Mouse (Mus musculus): ENCODE results near the gene Rnf151.

Rnf151 gene

DNA sequence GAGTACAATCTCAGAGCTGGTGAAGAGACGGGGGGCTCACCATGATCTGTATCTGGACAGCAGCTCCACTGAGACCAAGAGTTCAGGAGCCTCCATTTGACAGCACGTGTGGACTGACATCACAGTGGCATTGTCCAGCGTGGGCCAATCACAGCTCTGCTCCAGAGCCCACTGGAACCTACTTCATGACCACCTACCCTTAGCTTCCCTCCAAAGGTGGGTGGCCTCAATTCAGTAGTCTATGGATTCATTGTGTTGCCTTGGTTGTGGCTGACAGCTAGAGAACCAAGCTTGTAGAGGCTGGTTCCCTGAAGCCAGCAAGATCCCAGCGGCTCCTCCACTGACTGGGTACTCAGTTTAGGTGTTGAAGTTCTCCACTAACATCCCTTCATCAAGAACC is at the start of gene Rnf151, which contains the start of gene Rps2:
Gene Rnf151 (minus strand): TSS at position 121 of the 400 bp plus-strand sequence.
Gene Rps2 (plus strand): TSS at position 174 of the 400 bp plus-strand sequence.
- no peak for DNase-seq (ENCODE audit: low read depth, low spot score)

DNA sequence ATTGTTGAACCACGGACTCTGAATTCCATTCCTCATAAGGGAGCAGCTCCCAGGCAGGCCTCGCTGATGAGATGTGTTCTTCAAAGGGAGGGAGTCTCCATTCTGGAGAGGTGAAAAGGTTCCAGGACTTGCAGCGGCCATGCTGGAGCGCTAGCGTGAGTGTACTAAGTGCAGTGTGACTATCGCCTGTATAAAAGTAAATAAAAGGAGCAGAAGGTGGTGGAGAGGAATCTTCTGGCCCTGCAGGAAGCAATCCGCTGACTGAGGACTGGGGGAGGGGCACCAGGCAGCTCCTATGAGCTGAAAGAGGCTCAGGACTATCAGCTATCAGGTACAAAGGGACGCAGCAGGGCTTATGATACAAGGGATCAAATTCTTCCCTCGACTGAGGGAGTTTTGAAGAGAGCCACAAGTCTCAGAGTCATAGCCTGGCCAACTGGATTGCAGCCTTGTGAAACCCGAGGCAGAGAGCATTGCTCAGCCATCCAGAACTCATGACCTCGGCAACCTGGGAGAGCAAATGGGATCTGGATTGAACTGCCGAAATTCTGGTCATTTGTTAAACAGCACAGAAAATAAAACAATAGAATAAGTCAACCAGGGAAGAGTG is 48.5 kb upstream of the Rnf151 start:
- no peak for DNase-seq (ENCODE audit: low read depth, low spot score)

DNA sequence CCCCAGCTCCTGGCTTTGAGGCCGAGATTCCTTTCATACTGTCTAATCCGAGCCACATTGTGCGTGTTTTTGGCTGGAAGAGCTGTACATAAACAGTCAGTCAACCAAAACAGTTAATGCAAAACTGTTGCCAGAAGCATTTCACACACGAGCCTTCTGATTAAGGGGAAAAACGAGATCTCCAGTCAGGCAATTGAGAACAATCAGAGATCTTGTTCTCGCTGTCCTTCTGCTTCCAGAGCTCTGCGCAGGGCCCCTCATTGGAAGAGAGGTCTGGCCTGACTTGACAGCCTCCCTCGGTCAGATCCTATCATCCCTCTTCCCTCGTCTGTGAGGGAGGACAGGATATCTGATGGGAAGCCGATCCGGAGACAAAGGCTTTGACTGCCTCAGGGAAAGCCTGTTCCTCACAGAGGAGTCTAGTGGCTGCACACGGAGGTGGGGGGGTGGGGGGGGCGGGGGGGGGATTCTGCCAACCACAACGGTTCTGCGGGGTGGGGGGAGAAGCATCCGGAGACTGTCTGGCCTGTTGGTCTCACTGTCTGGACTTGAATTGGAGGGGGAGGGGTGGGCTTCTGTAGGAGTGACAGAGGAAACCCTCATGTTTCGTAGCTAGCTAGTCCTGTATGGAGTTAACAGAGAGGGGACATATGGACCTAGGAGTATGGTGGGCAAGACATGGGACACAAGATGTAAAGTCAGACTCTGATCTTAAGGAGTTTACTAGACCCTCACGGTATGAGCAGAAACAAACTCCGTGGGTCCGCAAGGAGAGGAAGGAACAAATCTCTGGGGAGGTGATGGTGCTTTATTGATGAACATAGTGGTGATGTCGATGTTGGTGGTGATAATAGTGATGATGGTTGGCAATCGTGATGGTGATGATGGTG is 47.4 kb upstream of the Rnf151 start:
- no peak for DNase-seq (ENCODE audit: low read depth, low spot score)

DNA sequence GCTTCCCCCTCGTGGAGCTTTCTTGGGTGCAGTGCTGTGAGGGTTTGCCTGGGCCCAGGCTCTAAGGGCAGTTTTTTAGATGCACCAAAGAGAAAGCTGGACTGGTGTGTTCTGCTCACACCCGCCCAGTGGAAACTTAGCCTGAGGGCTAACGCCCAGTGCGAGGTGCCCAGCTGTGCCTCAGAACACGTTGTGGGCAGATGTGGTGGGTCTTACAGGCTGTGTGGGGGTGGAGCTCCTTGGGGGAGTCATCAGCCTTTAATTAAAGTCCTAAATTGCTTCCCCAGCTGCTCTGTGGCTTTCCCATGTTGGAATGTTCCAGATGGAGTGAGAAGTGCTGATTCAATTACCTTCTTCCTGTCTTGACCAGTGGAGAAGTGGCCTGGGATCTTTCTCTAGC is 43.3 kb upstream of the Rnf151 start:
- no peak for DNase-seq (ENCODE audit: low read depth, low spot score)

DNA sequence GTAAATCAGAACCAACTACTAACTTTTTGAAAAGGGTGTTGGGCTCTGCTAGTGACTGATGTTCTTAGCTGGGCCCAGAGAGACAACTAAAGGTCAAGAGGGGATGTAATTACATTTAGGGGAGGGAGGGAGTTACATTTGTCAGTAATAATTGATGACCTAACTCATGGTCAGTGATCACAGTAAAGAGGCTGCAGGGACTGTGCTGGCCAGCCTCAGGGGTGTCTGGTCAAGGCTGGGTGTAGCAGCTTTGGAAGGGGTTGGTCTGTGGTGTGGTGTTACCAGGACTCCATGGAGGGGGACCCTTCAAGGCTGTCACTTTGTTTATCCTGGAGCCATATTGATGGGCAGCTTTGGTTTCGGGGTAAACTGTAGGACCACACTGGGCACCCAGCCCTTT is 39.5 kb upstream of the Rnf151 start:
- DNase-seq (ENCODE audit: low read depth, low spot score), result no peak

DNA sequence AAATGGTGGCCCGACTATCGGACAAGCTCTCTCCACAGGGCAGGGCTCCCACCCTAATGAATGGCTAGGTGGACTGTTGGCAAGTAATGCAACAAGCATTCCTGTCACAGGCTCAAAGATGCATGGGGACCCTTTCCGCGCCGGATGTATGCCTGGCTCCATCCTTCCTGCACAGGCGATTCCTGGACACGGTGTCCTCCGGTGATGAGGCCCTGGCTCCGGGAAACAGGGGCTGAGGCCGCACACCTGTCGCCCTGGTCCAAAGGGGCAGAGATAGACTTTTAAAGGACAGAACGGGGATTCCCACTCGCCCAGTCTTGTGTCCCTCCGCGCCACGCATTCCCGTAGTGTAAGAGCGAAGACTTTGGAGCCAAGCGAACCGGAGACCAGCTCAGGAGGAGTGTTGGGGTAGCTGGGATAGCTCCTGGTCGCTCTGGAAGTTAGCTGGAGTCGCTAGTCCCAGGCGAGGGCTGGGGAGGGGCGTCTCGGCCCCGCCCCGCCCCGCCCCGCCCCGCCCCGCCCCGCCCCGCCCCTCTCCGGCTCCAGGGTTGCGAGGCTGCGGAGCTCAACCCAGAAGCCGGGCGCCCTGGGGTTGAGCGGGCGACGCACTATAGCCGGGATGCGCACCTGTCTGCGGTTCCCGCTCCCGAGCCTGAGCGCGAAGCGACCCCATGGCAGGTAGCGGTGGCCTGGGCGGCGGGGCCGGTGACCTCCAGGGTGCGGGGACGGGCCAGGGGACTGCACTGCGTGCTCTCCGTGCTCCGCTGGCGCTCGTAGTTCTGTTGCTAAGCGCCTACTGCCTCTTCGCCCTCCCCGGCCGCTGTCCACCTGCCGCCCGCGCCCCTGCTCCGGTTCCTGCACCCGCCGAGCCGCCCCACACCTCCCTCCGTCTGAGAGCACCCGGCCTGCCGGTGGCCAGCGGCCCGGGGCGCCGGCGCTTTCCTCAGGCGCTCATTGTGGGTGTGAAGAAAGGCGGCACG is 34.8 kb upstream of the Rnf151 start, which contains the start of gene Hs3st6:
Gene Hs3st6 (plus strand): TSS at position 574 of the 980 bp plus-strand sequence.
- DNase-seq (ENCODE audit: low read depth, low spot score), result no peak

DNA sequence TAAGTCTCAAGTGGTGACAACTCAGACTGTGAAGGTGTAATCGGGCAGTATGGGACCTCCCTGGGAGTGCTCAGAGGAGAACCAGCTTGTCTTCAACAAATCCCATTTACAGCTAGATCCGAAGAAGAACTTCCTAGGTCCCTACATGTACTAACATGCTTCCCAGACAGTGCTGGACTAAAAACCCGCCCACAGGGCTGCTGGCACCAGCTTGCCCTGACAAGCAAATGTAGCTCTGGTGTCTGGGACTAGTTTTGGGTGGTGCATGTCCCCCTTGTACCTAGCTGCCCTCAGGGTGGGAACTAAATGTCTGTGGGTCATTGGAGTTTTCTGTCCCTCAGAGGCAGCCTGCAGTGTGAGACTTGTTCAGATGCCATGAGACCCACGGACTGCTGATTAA is 33.7 kb upstream of the Rnf151 start:
- no peak for DNase-seq (ENCODE audit: low read depth, low spot score)

DNA sequence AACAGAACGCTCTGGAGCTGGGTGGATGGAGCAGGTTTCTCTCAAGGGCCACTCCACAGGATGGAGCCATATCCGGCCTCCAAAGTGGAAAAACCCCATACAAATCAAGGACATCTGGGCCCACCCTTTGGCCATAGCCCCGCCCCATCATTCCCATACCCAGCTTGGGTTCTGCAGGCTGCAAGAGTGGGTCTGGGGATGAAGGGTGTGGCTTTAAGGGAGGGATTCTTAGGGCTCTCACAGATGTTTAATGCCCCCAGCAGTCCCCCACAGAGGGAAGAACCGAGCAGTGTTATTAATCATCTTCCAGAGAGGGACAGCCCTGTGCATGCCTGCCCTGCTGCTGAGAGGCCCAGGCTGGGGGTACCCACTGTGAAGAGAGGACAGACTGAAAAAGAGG is 29.1 kb upstream of the Rnf151 start:
- no peak for DNase-seq (ENCODE audit: low read depth, low spot score)

DNA sequence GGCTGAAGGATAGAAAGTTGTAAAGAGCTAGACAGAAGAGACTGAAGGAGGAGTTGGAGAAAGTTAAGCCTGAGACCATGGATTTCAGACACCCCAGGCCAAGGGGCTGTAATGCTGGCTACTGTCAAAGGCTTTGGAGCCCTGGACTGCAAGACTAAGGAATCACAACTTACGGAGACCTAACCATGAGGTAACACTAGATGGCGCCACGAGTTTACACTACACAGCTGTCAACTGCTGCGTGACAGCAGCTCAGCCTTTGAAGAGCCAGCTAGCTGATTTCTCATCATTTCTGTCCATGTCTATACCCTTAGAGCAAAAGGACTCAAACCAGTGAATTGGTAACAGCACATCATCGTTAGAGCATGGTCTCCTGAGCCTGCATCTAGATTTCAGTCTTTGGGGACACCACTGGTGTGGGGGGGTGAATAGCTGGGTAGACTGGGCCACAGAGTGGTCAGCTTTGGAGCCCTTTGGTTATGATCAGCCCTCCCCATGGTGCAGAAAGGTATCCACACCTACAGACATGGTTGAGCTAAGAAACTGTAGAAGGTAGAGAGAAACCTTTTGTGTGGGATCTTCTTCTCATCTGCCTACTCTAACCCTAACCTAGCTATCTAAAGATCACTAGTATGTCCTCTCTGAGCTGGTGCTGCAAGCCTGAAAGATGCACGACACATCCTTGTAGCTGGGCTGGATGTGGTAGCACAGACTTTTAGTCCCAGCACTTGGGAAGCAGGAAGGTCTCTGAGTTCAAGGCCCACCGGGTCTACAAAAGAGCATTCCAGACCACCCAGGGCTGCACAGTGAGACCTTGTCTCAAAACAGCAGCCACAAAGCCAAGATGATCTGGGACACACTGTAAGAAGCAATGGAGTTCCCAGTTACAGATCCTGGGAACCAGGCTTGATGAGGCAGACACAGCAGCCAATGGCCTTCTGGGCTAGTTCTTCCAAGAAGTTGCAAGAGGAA is 27.9 kb upstream of the Rnf151 start:
- no peak for DNase-seq (ENCODE audit: low read depth, low spot score)

DNA sequence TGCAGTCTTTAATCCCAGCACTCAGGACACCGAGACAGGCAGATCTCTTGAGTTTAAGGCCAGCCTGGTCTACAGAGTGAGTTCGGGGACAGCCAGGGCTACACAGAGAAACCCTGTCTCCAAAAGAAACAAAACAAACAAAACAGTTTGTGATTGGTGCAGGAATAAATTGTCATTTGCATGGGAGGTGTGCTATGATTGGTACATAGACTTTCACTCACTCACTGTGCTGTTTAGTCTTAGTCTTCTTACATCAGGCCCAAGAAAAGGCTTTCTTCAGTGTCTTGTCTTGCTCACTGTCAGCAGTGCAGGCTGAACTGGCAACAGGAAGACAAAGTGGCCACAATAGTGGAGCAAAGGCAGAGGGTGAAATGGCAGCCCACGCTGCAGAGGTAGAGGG is 26.5 kb upstream of the Rnf151 start:
- DNase-seq (ENCODE audit: low read depth, low spot score), result no peak

DNA sequence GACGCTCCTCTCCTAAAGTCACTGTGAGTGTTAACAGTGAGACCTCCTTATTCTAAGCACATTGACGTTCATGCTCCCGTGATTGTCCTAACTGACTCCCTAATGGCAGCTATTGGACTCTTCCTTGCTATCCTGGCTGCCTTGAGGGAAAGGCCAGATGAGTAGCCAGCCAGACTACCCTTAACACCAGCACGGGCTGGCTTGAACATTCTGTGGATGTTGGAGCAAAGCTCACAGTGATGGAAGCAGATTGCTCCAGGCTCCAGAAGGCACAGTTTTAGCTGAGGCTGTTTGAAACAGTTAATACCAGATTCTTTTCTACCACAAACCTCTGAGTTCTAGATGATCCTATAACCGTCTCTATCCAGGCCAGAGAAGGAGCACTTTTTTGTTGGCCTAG is 26.0 kb upstream of the Rnf151 start:
- DNase-seq (ENCODE audit: low read depth, low spot score), result no peak

DNA sequence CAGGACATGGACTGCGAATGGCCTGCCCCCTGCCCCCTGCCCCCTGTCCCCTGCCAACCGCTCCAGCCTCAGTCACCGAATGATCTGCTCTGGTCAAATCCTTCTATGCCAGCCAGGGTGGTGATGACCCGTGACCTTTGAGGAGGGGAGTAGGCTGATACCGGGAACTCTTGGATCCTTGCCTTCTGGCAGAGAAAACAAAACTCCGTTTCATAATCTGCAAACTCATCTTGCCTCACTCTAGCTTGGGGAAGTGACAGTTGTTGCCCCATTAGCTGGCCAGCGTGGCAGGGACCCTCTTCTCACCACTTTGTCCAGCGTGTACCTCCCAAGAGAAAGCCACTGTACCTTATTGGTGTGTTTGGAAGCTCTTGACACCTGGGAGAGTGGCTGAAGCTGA is 24.4 kb upstream of the Rnf151 start:
- no peak for DNase-seq (ENCODE audit: low read depth, low spot score)

DNA sequence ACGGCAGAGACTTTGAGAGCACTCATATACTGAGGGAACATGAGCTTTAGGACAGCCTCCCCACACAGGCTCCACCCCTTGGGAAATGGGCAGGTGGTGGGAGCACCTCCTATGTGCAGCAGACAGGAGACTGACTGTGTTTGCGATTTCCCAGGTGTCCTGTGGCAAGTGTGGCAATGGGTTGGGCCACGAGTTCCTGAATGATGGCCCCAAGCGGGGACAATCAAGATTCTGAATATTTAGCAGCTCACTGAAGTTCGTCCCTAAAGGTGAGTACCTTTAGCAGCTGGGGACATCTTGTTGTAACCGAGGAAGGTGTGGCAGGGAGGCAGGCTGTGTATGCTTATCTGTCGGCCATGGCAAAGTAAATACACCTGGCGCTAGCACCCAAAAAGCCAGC is 22.1 kb upstream of the Rnf151 start:
- no peak for DNase-seq (ENCODE audit: low read depth, low spot score)

DNA sequence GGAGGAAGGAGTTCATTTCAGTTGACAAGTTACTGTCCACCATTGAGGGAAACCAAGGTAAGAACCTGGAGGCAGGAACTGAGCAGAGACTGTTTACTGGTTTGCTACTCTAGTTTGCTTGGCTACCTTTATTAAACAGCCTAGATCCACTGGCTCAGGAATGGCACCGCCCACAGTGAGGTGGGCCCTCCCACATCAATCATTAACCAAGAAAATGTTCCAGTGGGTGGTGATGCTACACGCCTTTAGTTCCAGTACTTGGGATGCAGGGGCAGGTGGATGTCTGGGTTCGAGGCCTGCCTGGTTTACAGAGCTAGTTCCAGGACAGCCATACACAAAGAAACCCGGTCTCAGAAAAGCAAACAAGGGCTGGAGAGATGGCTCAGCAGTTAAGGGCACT is 20.4 kb upstream of the Rnf151 start:
- no peak for DNase-seq (ENCODE audit: low read depth, low spot score)

DNA sequence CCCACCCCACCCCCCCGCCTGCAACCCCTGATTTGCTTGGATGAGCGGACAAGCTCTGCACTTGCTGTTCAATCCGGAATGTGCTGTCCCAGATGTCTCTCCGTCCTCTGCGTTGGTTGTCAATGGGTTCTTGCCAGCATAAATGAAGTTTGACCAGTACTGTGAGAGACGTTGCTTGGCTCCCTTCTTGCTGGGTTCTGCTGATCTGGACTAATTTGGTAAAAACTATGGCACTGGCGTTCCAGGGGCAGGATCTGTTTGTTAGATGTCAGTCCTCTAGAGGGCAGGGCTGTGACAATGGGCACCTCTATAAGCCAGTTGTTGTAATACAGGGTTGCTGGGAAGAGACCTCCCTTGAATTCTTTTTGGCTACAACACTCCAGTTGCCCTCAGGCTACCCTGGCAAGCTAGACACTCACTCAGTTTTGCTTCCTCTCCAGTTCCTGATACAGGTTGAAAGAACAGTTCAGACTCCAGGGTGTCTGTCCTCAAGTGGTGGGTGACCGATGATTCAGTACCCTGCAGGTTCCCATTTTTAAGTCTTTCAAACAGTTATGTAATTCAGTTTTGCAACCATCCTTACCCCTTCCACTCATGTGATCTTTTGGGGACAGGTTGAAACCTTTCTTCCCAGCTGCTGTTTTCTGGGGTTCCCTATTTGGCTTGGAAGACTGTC is 19.4 kb upstream of the Rnf151 start:
- no peak for DNase-seq (ENCODE audit: low read depth, low spot score)

DNA sequence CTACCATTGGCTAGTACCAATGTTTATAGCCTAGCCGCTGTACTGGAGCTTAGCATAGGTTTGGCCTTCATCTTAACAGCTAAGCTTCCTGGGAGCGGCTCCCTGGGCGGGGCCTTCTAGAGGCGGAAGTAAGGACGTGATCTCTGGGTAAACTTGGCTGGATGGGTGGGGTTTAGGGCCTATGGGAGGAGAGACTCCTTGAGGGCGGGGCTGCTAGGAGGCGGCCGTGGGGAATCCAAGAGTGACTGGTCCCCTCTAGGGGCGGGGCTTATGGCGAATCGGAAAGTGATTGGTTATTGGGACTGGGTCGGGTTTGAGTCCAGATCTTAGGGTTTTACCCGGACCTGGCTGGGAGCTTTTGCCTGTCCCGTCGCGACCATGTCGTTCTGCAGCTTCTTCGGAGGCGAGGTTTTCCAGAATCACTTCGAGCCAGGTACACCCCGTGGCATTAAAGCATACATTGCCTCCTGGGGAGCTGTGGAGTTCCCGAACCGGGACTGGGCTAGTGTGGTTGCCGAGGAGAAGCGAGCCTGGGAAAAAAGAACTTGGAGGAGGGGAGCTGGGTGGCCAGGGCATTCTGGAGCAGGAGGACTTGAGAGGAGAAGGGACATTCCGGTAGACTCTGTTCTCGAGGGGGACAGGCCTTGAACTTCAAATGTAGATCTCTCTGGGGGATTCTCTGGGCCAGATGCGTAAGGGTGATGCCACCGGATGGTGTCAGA is 18.6 kb upstream of the Rnf151 start, which contains the start of gene Msrb1:
Gene Msrb1 (plus strand): TSS at position 313 of the 722 bp plus-strand sequence.
- DNase-seq (ENCODE audit: low read depth, low spot score), result peak; percentile 97

DNA sequence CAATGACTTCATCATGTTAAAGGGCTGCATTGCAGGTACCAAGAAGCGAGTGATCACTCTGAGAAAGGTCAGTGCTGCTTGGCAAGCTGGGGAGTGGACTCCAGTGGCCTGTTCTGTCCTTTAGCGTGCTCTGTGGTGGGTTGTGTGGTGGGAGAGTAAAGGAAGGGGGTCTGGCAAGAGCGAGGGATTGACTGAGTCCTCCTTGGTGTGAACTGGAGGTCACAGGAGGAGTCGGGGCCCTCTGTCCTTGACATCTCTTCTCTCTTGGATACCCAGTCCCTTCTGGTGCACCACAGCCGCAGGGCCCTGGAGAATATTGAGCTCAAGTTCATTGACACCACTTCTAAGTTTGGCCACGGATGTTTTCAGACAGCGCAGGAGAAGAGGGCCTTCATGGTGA is 17.6 kb upstream of the Rnf151 start:
- no peak for DNase-seq (ENCODE audit: low read depth, low spot score)

DNA sequence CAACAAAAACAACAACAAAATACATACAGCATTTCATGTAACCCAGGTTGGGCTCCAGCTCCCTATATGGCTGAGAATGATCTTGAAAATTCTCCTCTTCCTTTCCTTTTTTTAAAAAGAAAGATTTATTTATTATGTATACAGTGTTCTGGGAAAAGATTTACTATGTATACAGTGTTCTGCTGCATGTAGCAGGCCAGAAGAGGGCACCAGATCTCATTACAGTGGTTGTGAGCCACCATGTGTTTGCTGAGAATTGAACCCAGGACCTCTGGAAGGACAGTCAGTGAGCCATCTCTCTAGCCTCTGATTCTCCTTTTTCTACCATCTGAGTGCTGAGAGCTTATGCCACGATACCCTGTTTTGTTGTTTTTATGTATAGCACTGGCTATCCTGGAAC is 16.6 kb upstream of the Rnf151 start:
- no peak for DNase-seq (ENCODE audit: low read depth, low spot score)

DNA sequence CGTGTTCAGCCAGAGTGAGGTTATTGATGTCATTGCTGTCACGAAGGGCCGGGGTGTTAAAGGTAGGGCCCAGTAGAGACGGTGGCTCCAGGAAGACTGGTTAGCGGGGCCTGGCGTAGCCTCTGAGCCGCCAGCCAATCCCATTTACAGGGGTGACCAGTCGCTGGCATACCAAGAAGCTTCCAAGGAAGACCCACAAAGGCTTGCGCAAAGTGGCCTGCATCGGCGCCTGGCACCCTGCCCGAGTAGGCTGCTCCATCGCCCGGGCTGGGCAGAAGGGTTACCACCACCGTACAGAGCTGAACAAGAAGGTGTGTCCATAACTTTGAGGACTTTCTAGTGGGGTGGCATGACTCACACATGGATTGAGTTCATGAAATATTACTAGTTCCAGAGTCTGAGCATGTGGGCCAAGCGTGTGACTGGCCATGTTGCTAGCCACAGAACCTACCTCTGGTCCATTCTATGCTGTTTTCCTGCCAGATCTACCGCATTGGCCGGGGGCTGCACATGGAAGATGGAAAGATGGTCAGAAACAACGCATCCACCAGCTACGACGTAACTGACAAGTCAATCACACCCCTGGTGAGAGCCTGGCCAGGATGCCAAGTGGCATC is 15.7 kb upstream of the Rnf151 start:
- no peak for DNase-seq (ENCODE audit: low read depth, low spot score)
